In the genomic region with DNA sequence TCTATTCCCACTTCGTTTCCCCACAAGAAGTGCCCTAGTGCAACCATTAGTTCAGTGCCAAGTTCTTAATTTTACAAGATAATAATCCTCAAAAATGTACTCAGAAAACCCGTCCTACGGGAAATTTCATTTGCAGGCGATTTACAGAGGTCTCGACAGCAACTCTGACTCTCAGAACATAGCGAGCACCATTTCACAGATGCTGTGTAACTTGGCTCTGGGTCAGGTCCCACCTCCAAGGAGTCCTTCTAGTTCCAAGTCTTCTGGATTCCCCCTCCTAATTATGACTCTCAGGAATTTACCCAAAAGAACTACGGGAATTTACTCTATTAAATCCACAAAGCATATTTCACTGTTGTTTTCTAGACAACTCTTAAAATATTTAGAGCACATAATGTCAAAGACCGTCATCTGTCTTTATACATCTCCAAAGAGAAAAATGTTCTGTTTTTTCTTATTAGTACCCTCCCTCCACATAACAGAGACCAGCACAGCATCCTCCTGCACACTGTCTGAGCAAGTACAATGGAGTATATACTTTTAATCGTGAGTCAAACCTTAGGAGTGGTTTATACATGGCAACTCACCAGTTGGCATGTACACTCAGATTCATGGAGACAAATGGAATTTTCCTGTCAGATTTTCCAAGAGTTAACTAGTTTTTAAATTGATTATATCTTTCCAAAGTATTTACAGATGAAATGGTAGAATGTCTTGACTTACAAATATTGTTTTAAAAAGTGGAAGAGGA, we compare ENCODE assay signal across 19 mouse cellular contexts. TPM values are rescaled to one million over a fixed set of nuclear protein-coding genes. Genes with fewer than 3 reads are reported as not detected.
DNase-seq lines count a peak whose midpoint lies in the region; ATAC-seq and TF ChIP-seq lines count a peak whose summit lies in the region.
"Had no signal": no experiment of that assay in that cellular context is flagged by ENCODE, and none has a peak within 500 bp of the region (broad histone marks: within the 10 kb centered on the region; RNA-seq: fewer than 3 reads in every experiment).

No protein-coding gene starts in this region.

- H3K9me3 ChIP-seq in lung, embryonic 14.5 days (ENCODE audit: low read depth, low read length) = no peaks in the 10 kb centered on the region
- H3K9me3 ChIP-seq in embryonic facial prominence, embryonic 15.5 days (replicated peaks) = no peaks in the 10 kb centered on the region
- H3K9me3 ChIP-seq in stomach, embryonic 14.5 days (ENCODE audit: control insufficient read depth, low read depth, low read length) = no peaks in the 10 kb centered on the region
- H3K9me3 ChIP-seq: forebrain, embryonic 15.5 days; liver, embryonic 12.5 days; neural tube, embryonic 12.5 days had no signal

- H3K4me3 ChIP-seq in lung, embryonic 14.5 days (ENCODE audit: low read depth, low read length) = no peak overlapping the region
- H3K4me3 ChIP-seq in embryonic facial prominence, embryonic 15.5 days (replicated peaks) = no peak overlapping the region
- no peak overlapping the region for H3K4me3 ChIP-seq in stomach, embryonic 14.5 days (ENCODE audit: low read depth, low read length)
- H3K4me3 ChIP-seq: forebrain, embryonic 15.5 days; gastrocnemius, adult 2 months; heart, adult 2 months; liver, embryonic 12.5 days; neural tube, embryonic 12.5 days had no signal

- H3K36me3 ChIP-seq in lung, embryonic 14.5 days (ENCODE audit: insufficient read depth) = no peaks in the 10 kb centered on the region
- no peaks in the 10 kb centered on the region for H3K36me3 ChIP-seq in embryonic facial prominence, embryonic 15.5 days
- H3K36me3 ChIP-seq in stomach, embryonic 14.5 days (ENCODE audit: control insufficient read depth, insufficient read depth, low read length) = no peaks in the 10 kb centered on the region
- H3K36me3 ChIP-seq: forebrain, embryonic 15.5 days; liver, embryonic 12.5 days; neural tube, embryonic 12.5 days had no signal

- peak overlapping the region; percentile 30 for H3K27ac ChIP-seq in lung, embryonic 14.5 days (ENCODE audit: low read depth)
- H3K27ac ChIP-seq in embryonic facial prominence, embryonic 15.5 days (replicated peaks) = peak overlapping the region; percentile 77
- H3K27ac ChIP-seq in stomach, embryonic 14.5 days (ENCODE audit: low read length) = peak overlapping the region; percentile 16; the same call in 1 of the 2 replicates
- H3K27ac ChIP-seq: forebrain, embryonic 15.5 days; gastrocnemius, adult 2 months; heart, adult 2 months; liver, embryonic 12.5 days; neural tube, embryonic 12.5 days had no signal

- DNase-seq in heart, adult 11 months = peak; percentile 63
- DNase-seq in heart, adult 8-10 months (ENCODE audit: low spot score) = no peak
- peak; percentile 63 for DNase-seq in lung, embryonic 14.5 days
- no peak for DNase-seq in lung, adult 18-20 months
- no peak for DNase-seq in layer of hippocampus, postnatal 25 days (ENCODE audit: extremely low spot score in 1 of 2, low spot score in 1 of 2)
- DNase-seq in left cerebral cortex, adult 18-20 months (ENCODE audit: low spot score in 2 of 2) = no peak
- DNase-seq: B cell, adult 2 months; cerebellum, postnatal 25 days; gastrocnemius, adult 2 months; heart, adult 2 months; heart, postnatal 36 days; kidney, postnatal 14 days; layer of hippocampus, adult 9-11 months; thymus, postnatal 4 days had no signal

- H3K4me1 ChIP-seq in lung, embryonic 14.5 days (ENCODE audit: insufficient read depth) = peaks cover 3% of the 10 kb centered on the region; the same call in 1 of the 2 replicates
- H3K4me1 ChIP-seq in embryonic facial prominence, embryonic 15.5 days = peaks cover 31% of the 10 kb centered on the region
- H3K4me1 ChIP-seq in stomach, embryonic 14.5 days (ENCODE audit: control insufficient read depth, insufficient read depth, low read length) = peaks cover 13% of the 10 kb centered on the region; the same call in 1 of the 2 replicates
- H3K4me1 ChIP-seq: neural tube, embryonic 12.5 days had no signal

- H3K9ac ChIP-seq in lung, embryonic 14.5 days = no peak overlapping the region
- no peak overlapping the region for H3K9ac ChIP-seq in embryonic facial prominence, embryonic 15.5 days
- H3K9ac ChIP-seq in stomach, embryonic 14.5 days (replicated peaks; ENCODE audit: low read depth, low read length) = no peak overlapping the region
- H3K9ac ChIP-seq: forebrain, embryonic 15.5 days; liver, embryonic 12.5 days; neural tube, embryonic 12.5 days had no signal

- no peak for TF ChIP-seq CTCF in lung, embryonic 14.5 days (IDR thresholded peaks at IDR 0.05; ENCODE audit: low read depth)

- ATAC-seq in lung, embryonic 14.5 days (ENCODE audit: insufficient read depth) = no peak
- ATAC-seq in embryonic facial prominence, embryonic 15.5 days (ENCODE audit: insufficient number of reproducible peaks, low FRiP score, low TSS enrichment, low read depth) = peak; percentile 57; the same call in 1 of the 2 replicates
- no peak for ATAC-seq in stomach, embryonic 14.5 days (ENCODE audit: insufficient number of reproducible peaks, insufficient read depth, low FRiP score, low read depth)
- ATAC-seq: forebrain, embryonic 15.5 days; liver, embryonic 12.5 days had no signal

- WGBS in lung, embryonic 14.5 days = 59% methylated on average over 9 of the region's 9 CpGs
- WGBS in embryonic facial prominence, embryonic 15.5 days = 36% methylated on average over 9 of the region's 9 CpGs
- WGBS in stomach, embryonic 14.5 days = 51% methylated on average over 9 of the region's 9 CpGs

- no peaks in the 10 kb centered on the region for H3K27me3 ChIP-seq in lung, embryonic 14.5 days (ENCODE audit: insufficient read depth, low read length)
- no peaks in the 10 kb centered on the region for H3K27me3 ChIP-seq in embryonic facial prominence, embryonic 15.5 days
- H3K27me3 ChIP-seq in stomach, embryonic 14.5 days (ENCODE audit: control insufficient read depth, insufficient read depth, low read length) = no peaks in the 10 kb centered on the region
- H3K27me3 ChIP-seq: forebrain, embryonic 15.5 days; liver, embryonic 12.5 days; neural tube, embryonic 12.5 days had no signal

- no peak overlapping the region for H3K4me2 ChIP-seq in lung, embryonic 14.5 days
- no peak overlapping the region for H3K4me2 ChIP-seq in embryonic facial prominence, embryonic 15.5 days (replicated peaks)
- H3K4me2 ChIP-seq in stomach, embryonic 14.5 days (replicated peaks; ENCODE audit: low read depth, low read length) = no peak overlapping the region
- H3K4me2 ChIP-seq: forebrain, embryonic 15.5 days; liver, embryonic 12.5 days; neural tube, embryonic 12.5 days had no signal

RNA-seq across cellular contexts. Expression of a gene that starts 25.8 kb away (rescaled TPM):
- 1 to 10 TPM; 5.4 to 7.4 (median 6.7) TPM for total RNA-seq in heart, adult 8-10 months (2022)
- 26.3 and 28.9 TPM in 2 replicates for polyA plus RNA-seq in lung, embryonic 14.5 days (2014; fragmentation: Nextera tagmentation; extraction: Ambion mirVana)
- 30.1 and 33.6 TPM in 2 replicates for polyA plus RNA-seq in embryonic facial prominence, embryonic 15.5 days (2015; fragmentation: Nextera tagmentation; extraction: Ambion mirVana)
- polyA plus RNA-seq in stomach, embryonic 14.5 days (2014; fragmentation: Nextera tagmentation; extraction: Ambion mirVana) = 36.1 and 39.3 TPM in 2 replicates
- total RNA-seq in layer of hippocampus, postnatal 25 days (2021) = 10 to 100 TPM; 89.6 to 94.5 TPM
- total RNA-seq in left cerebral cortex, adult 18-20 months (2021) = 10 to 100 TPM; 60.3 to 61.9 TPM

Comparison
In these comparisons a context has a peak if more than half of its experiments do, and no peak if none do; other contexts are left out.
1. DNase-seq: peak in heart, adult 11 months (single experiment) and lung, embryonic 14.5 days (single experiment); none in heart, adult 8-10 months (single experiment), lung, adult 18-20 months (0 of 2), layer of hippocampus, postnatal 25 days (0 of 2) and left cerebral cortex, adult 18-20 months (0 of 2).
2. H3K27ac ChIP-seq: peak in every context shown above with its lines; median percentile 77 in embryonic facial prominence, embryonic 15.5 days; 30 in lung, embryonic 14.5 days; 16 in stomach, embryonic 14.5 days.
3. RNA of a gene that starts 25.8 kb away (total RNA-seq): 89.6 to 94.5 TPM in layer of hippocampus, postnatal 25 days and 60.3 to 61.9 TPM in left cerebral cortex, adult 18-20 months; 5.4 to 7.4 TPM in heart, adult 8-10 months; every median in the first group is over 4 times any median in the second.